In the genomic region with DNA sequence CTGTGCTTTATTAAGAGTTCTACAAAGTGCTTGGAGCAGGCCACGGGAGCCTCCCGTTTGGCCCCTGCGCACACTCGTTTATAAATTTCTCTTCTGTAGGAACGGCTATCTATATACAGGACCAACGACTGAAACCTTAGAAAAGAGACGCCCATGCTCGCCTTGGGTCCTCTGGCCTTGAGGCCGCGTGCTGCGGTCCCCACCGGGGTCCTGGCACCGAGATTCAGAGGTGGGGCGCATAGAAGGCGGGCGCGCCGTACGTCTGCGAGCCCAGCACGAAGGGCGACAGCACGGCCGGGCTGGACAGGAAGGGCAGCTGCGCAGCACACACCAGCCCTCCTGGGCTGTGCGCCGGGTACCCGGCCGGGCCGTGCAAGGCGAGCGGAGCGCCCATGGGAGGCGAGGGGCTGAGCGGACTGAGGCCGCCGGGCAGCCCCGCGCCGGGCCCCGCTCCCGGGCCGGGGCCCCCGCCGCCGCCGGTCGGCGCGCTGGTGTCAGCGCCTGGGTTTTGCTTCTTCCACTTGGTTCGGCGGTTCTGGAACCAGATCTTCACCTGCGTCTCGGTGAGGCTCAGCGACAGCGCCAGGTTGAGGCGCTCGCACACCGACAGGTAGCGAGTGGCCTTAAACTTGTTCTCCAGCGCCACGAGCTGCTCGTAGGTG, we compare ENCODE assay signal across 10 mouse cellular contexts. TPM values are rescaled to one million over a fixed set of nuclear protein-coding genes. Genes with fewer than 3 reads are reported as not detected.
DNase-seq lines count a peak whose midpoint lies in the region; ATAC-seq and TF ChIP-seq lines count a peak whose summit lies in the region.
"Had no signal": no experiment of that assay in that cellular context is flagged by ENCODE, and none has a peak within 500 bp of the region (broad histone marks: within the 10 kb centered on the region; RNA-seq: fewer than 3 reads in every experiment).

No protein-coding gene starts in this region.

- peaks cover 99% of the 10 kb centered on the region for H3K27me3 ChIP-seq in forebrain, embryonic 10.5 days (ENCODE audit: poor library complexity, severe bottlenecking)
- H3K27me3 ChIP-seq in forebrain, embryonic 16.5 days (replicated peaks; ENCODE audit: control insufficient read depth, insufficient read depth, low read length), result peaks cover 85% of the 10 kb centered on the region
- H3K27me3 ChIP-seq in forebrain, postnatal 0 days (ENCODE audit: insufficient read depth, low read length), result peaks cover 58% of the 10 kb centered on the region
- peaks cover 97% of the 10 kb centered on the region for H3K27me3 ChIP-seq in liver, embryonic 15.5 days

- no peak for ATAC-seq in forebrain, embryonic 16.5 days
- ATAC-seq in forebrain, postnatal 0 days, result 0 out of 2 replicates have a peak, but pooled peaks have one; percentile 19
- ATAC-seq in liver, embryonic 15.5 days (ENCODE audit: insufficient read depth), result no peak
- ATAC-seq in activated CD4-positive, CD25-positive, alpha-beta regulatory T cell, adult 4 months, result no peak

- DNase-seq in forebrain, embryonic 10.5 days (ENCODE audit: extremely low spot score, low spot score), result no peak
- DNase-seq in ES-E14 (ENCODE audit: low read depth, low spot score), result no peak
- DNase-seq in forebrain, postnatal 0 days, result peak; percentile 58
- no peak for DNase-seq in gastrocnemius, adult 18-20 months (ENCODE audit: low spot score)
- DNase-seq in urinary bladder, postnatal 36 days (ENCODE audit: low spot score in 2 of 2), result no peak

- H3K9me3 ChIP-seq in forebrain, embryonic 10.5 days, result no peaks in the 10 kb centered on the region
- H3K9me3 ChIP-seq in forebrain, embryonic 16.5 days (ENCODE audit: control insufficient read depth, low read length), result no peaks in the 10 kb centered on the region
- no peaks in the 10 kb centered on the region for H3K9me3 ChIP-seq in ES-E14 (ENCODE audit: control insufficient read depth, insufficient read depth, low read depth, low read length)
- no peaks in the 10 kb centered on the region for H3K9me3 ChIP-seq in forebrain, postnatal 0 days (ENCODE audit: low read length)
- H3K9me3 ChIP-seq in liver, embryonic 15.5 days (replicated peaks), result no peaks in the 10 kb centered on the region

- H3K9ac ChIP-seq in forebrain, embryonic 16.5 days (replicated peaks; ENCODE audit: low read depth, low read length), result no peak overlapping the region
- no peak overlapping the region for H3K9ac ChIP-seq in ES-E14 (ENCODE audit: insufficient read depth, low read depth, low read length, poor library complexity, severe bottlenecking)
- no peak overlapping the region for H3K9ac ChIP-seq in forebrain, postnatal 0 days
- no peak overlapping the region for H3K9ac ChIP-seq in liver, embryonic 15.5 days

- TF ChIP-seq CTCF in forebrain, postnatal 0 days (IDR thresholded peaks at IDR 0.05; ENCODE audit: low read depth), result no peak

- H3K4me1 ChIP-seq in forebrain, embryonic 10.5 days, result peaks cover 53% of the 10 kb centered on the region
- peaks cover 31% of the 10 kb centered on the region for H3K4me1 ChIP-seq in forebrain, embryonic 16.5 days (replicated peaks; ENCODE audit: control insufficient read depth, insufficient read depth, low read length)
- H3K4me1 ChIP-seq in ES-E14 (ENCODE audit: control insufficient read depth in 2 of 2, insufficient read depth in 2 of 2, low read length in 2 of 2, poor library complexity in 1 of 2), result peaks cover 0 to 7% of the 10 kb centered on the region in 2 experiments; a peak in 1 of 4 replicates
- H3K4me1 ChIP-seq in forebrain, postnatal 0 days (ENCODE audit: insufficient read depth), result no peaks in the 10 kb centered on the region; the same call in 1 of the 2 replicates
- H3K4me1 ChIP-seq in liver, embryonic 15.5 days (replicated peaks), result peaks cover 18% of the 10 kb centered on the region

- under 1% methylated on average over 64 of the region's 64 CpGs for WGBS in forebrain, embryonic 10.5 days
- WGBS in forebrain, embryonic 16.5 days, result 1% methylated on average over 56 of the region's 64 CpGs
- WGBS in forebrain, postnatal 0 days, result 1% methylated on average over 57 of the region's 64 CpGs
- 2% methylated on average over 64 of the region's 64 CpGs for WGBS in liver, embryonic 15.5 days (ENCODE audit: insufficient replicate concordance)

- peak overlapping the region; percentile 42 for H3K4me3 ChIP-seq in forebrain, embryonic 10.5 days
- no peak overlapping the region for H3K4me3 ChIP-seq in forebrain, embryonic 16.5 days (replicated peaks; ENCODE audit: low read length)
- H3K4me3 ChIP-seq in ES-E14 (ENCODE audit: insufficient read depth in 1 of 2, low read depth in 1 of 2, low read length in 2 of 2, poor library complexity in 1 of 2, severe bottlenecking in 1 of 2), result peak overlapping the region; percentile 31 to 43; a peak in 3 of 4 replicates
- peak overlapping the region; percentile 9; the same call in 1 of the 2 replicates for H3K4me3 ChIP-seq in forebrain, postnatal 0 days (ENCODE audit: low read depth, low read length)
- no peak overlapping the region for H3K4me3 ChIP-seq in liver, embryonic 15.5 days (replicated peaks)

- H3K4me2 ChIP-seq in forebrain, embryonic 16.5 days (ENCODE audit: low read length), result no peak overlapping the region
- 0 out of 2 replicates have a peak overlapping the region, but pooled peaks have one; percentile 13 for H3K4me2 ChIP-seq in forebrain, postnatal 0 days (ENCODE audit: low read depth)
- H3K4me2 ChIP-seq in liver, embryonic 15.5 days, result peak overlapping the region; percentile 23; the same call in 1 of the 2 replicates

- in situ Hi-C loops in ES-E14 (cut with MboI; ENCODE audit: low sequenced_read_pairs in 2 of 2, unreplicated experiment in 2 of 2), result loop anchor here in 1 of 2 experiments (10.0 to 25.0 kb wide), 2 partner anchors 294 to 1957 kb away; a partner anchor contains a TSS

- no peak overlapping the region for H3K27ac ChIP-seq in forebrain, embryonic 10.5 days
- H3K27ac ChIP-seq in forebrain, embryonic 16.5 days (ENCODE audit: low read length), result no peak overlapping the region
- H3K27ac ChIP-seq in ES-E14 (ENCODE audit: insufficient read depth, low read depth, low read length, poor library complexity, severe bottlenecking), result no peak overlapping the region
- H3K27ac ChIP-seq in forebrain, postnatal 0 days (ENCODE audit: low read depth, low read length), result no peak overlapping the region
- no peak overlapping the region for H3K27ac ChIP-seq in liver, embryonic 15.5 days (replicated peaks)

- H3K36me3 ChIP-seq in forebrain, embryonic 10.5 days (replicated peaks), result no peaks in the 10 kb centered on the region
- H3K36me3 ChIP-seq in forebrain, embryonic 16.5 days (ENCODE audit: control insufficient read depth, insufficient read depth), result no peaks in the 10 kb centered on the region
- H3K36me3 ChIP-seq in ES-E14 (ENCODE audit: control insufficient read depth, insufficient read depth, low read length, poor library complexity, severe bottlenecking), result no peaks in the 10 kb centered on the region
- H3K36me3 ChIP-seq in forebrain, postnatal 0 days (ENCODE audit: insufficient read depth), result no peaks in the 10 kb centered on the region
- no peaks in the 10 kb centered on the region for H3K36me3 ChIP-seq in liver, embryonic 15.5 days (replicated peaks)

TF ChIP-seq in ES-E14, 5 proteins besides CTCF, POLR2A, EP300 and RAD21:
- TF ChIP-seq ZC3H11A (IDR thresholded peaks at IDR 0.05; ENCODE audit: borderline replicate concordance, low read depth, low read length), result no peak
- TF ChIP-seq ZNF384 (IDR thresholded peaks at IDR 0.05; ENCODE audit: low read depth, low read length), result no peak
- no peak for TF ChIP-seq MAFK (IDR thresholded peaks at IDR 0.05; ENCODE audit: insufficient read depth, low read depth, low read length)
- no peak for TF ChIP-seq HCFC1 (IDR thresholded peaks at IDR 0.05; ENCODE audit: borderline replicate concordance, insufficient read depth, low read length)
- no peak for TF ChIP-seq CHD2 (IDR thresholded peaks at IDR 0.05; ENCODE audit: low read depth, low read length)

RNA-seq across cellular contexts. Expression of a gene that starts 3.1 kb away (rescaled TPM):
- not detected in 2 replicates for polyA plus RNA-seq in forebrain, embryonic 10.5 days (2016; fragmentation: Nextera tagmentation; extraction: Ambion mirVana)
- not detected in 2 replicates for polyA plus RNA-seq in forebrain, embryonic 16.5 days (2015; fragmentation: Nextera tagmentation; extraction: Ambion mirVana)
- total RNA-seq in ES-E14 (2012; rRNA removed), result 0.21 and 0.22 TPM in 2 replicates
- total RNA-seq in forebrain, postnatal 0 days (2014; rRNA removed), result not detected in 2 replicates
- not detected in 2 replicates for polyA plus RNA-seq in forebrain, postnatal 0 days (2015; fragmentation: Nextera tagmentation; extraction: Ambion mirVana)
- polyA plus RNA-seq in liver, embryonic 15.5 days (2015; fragmentation: Nextera tagmentation; extraction: Ambion mirVana), result not detected in 2 replicates
- polyA plus RNA-seq in activated CD4-positive, CD25-positive, alpha-beta regulatory T cell, adult 4 months (2017; shearing (Covaris generic)), result not detected
- not detected for total RNA-seq in gastrocnemius, adult 18-20 months (2021)
- polyA plus RNA-seq: C2C12; cortical plate, adult 2 months had no signal

RNA-seq across cellular contexts. Expression of a gene that starts 52.3 kb away (rescaled TPM):
- 6.6 and 7.0 TPM in 2 replicates for polyA plus RNA-seq in forebrain, embryonic 10.5 days (2016; fragmentation: Nextera tagmentation; extraction: Ambion mirVana)
- polyA plus RNA-seq in forebrain, embryonic 16.5 days (2015; fragmentation: Nextera tagmentation; extraction: Ambion mirVana), result 8.7 and 9.0 TPM in 2 replicates
- total RNA-seq in ES-E14 (2012; rRNA removed), result 4.7 TPM in 2 replicates
- 7.7 and 12.1 TPM in 2 replicates for total RNA-seq in forebrain, postnatal 0 days (2014; rRNA removed)
- polyA plus RNA-seq in forebrain, postnatal 0 days (2015; fragmentation: Nextera tagmentation; extraction: Ambion mirVana), result 4.3 and 6.0 TPM in 2 replicates
- 2.5 and 2.8 TPM in 2 replicates for polyA plus RNA-seq in liver, embryonic 15.5 days (2015; fragmentation: Nextera tagmentation; extraction: Ambion mirVana)
- 10 to 100 TPM; 15.5 to 20.3 TPM for polyA plus RNA-seq in activated CD4-positive, CD25-positive, alpha-beta regulatory T cell, adult 4 months (2017; shearing (Covaris generic))
- 1 to 10 TPM; 2.6 to 2.9 TPM for total RNA-seq in gastrocnemius, adult 18-20 months (2021)

Comparison
In these comparisons a context has a peak if more than half of its experiments do, and no peak if none do; other contexts are left out.
1. H3K4me3 ChIP-seq: peak in forebrain, embryonic 10.5 days (single experiment), ES-E14 (2 of 2) and forebrain, postnatal 0 days (single experiment); none in forebrain, embryonic 16.5 days (single experiment) and liver, embryonic 15.5 days (single experiment).